Mouse (Mus musculus) CH12.LX (cell line): ENCODE data around the gene Ecm1. TPM values are rescaled to one million over a fixed set of nuclear protein-coding genes. Genes with fewer than 3 reads are reported as not detected.

Experiments used
- DNase-seq: peaks from one replicate; pipeline ENCODE4 v3.0.0-alpha.2; 2013; ENCODE audit errors: extremely low read depth
- H3K27ac ChIP-seq: 2 replicates; pipeline ENCODE4 v1.5.1; 2012; ENCODE audit warnings: low read depth, mild to moderate bottlenecking, control low read depth, moderate library complexity; ENCODE audit not compliant: insufficient read depth
- H3K27me3 ChIP-seq: replicated peaks from 2 replicates; pipeline ENCODE3; 2012; ENCODE audit warnings: inconsistent platforms
- H3K36me3 ChIP-seq, 2 experiments: replicated peaks in 1 of 2; 2 replicates each; pipeline versions ENCODE3 to v1.6.1; 2012; ENCODE audit warnings: inconsistent platforms in 1 of 2, low read length in 1 of 2, mild to moderate bottlenecking in 1 of 2, mixed read lengths in 1 of 2, moderate library complexity in 1 of 2; ENCODE audit not compliant: control insufficient read depth in 1 of 2, insufficient read depth in 1 of 2
- H3K4me1 ChIP-seq, 2 experiments: 2 replicates each; pipeline ENCODE4 v1.6.1; 2012; ENCODE audit warnings: inconsistent platforms in 1 of 2, moderate library complexity in 1 of 2; ENCODE audit not compliant: insufficient read depth in 2 of 2, control insufficient read depth in 1 of 2
- H3K4me2 ChIP-seq: 2 replicates; pipeline ENCODE4 v1.6.1; 2012; ENCODE audit warnings: low read depth, mild to moderate bottlenecking, control low read depth; ENCODE audit not compliant: poor library complexity, insufficient read depth, severe bottlenecking
- H3K4me3 ChIP-seq, 3 experiments: fragments of 150-350 bp in 1 of 3; sonication (generic) in 1 of 3; replicated peaks in 1 of 3; 2 replicates each; pipeline versions ENCODE3 to v1.5.1; 2011 to 2012; ENCODE audit warnings: low read depth in 2 of 3, low read length in 2 of 3, mild to moderate bottlenecking in 2 of 3, moderate library complexity in 2 of 3, control low read depth in 1 of 3, improper control_type of control experiment in 1 of 3, inconsistent platforms in 1 of 3, mixed read lengths in 1 of 3; ENCODE audit not compliant: poor library complexity in 1 of 3
- H3K79me2 ChIP-seq: replicated peaks from 2 replicates; pipeline ENCODE4 v1.6.1; 2012; ENCODE audit warnings: mild to moderate bottlenecking, moderate library complexity; ENCODE audit not compliant: control insufficient read depth, poor library complexity, insufficient read depth, severe bottlenecking; ENCODE audit errors: extremely low read depth
- H3K9ac ChIP-seq: 2 replicates; pipeline ENCODE4 v1.6.1; 2012; ENCODE audit warnings: low read depth, mild to moderate bottlenecking, control low read depth, moderate library complexity; ENCODE audit not compliant: insufficient read depth
- H3K9me3 ChIP-seq: replicated peaks from 2 replicates; pipeline ENCODE3; 2012; ENCODE audit warnings: low read length, inconsistent platforms, mixed read lengths
- CHD2 ChIP-seq: IDR thresholded peaks from 2 replicates; pipeline ENCODE4 v1.6.1; 2011; ENCODE audit warnings: low read length, improper control_type of control experiment
- CTCF ChIP-seq, 2 experiments: IDR thresholded peaks in 1 of 2; conservative IDR thresholded peaks in 1 of 2; 2 replicates each; pipeline ENCODE4 v1.5.1; 2011 to 2012; ENCODE audit warnings: low read depth in 2 of 2, low read length in 2 of 2, improper control_type of control experiment in 1 of 2, inconsistent platforms in 1 of 2, mild to moderate bottlenecking in 1 of 2, moderate library complexity in 1 of 2
- EP300 ChIP-seq: IDR thresholded peaks from 2 replicates; pipeline ENCODE4 v1.6.1; 2011; ENCODE audit warnings: low read length, improper control_type of control experiment
- GABPA ChIP-seq: IDR thresholded peaks from 2 replicates; pipeline ENCODE4 v1.6.1; 2012; ENCODE audit warnings: low read depth, low read length, improper control_type of control experiment, inconsistent platforms; ENCODE audit not compliant: insufficient replicate concordance
- HCFC1 ChIP-seq: IDR thresholded peaks from 2 replicates; pipeline ENCODE4 v1.6.1; 2012; ENCODE audit warnings: low read depth, mild to moderate bottlenecking, inconsistent platforms, low read length, improper control_type of control experiment
- IRF4 ChIP-seq: IDR thresholded peaks from 2 replicates; pipeline ENCODE4 v1.6.1; 2014; ENCODE audit warnings: low read depth, mild to moderate bottlenecking, inconsistent platforms, low read length, improper control_type of control experiment
- JUND ChIP-seq: conservative IDR thresholded peaks from 2 replicates; pipeline ENCODE4 v1.6.1; 2011; ENCODE audit warnings: low read depth, low read length, improper control_type of control experiment
- MAX ChIP-seq: IDR thresholded peaks from 2 replicates; pipeline ENCODE4 v1.6.1; 2011; ENCODE audit warnings: low read length, improper control_type of control experiment
- MAZ ChIP-seq: IDR thresholded peaks from 2 replicates; pipeline ENCODE4 v1.6.1; 2012; ENCODE audit warnings: low read depth, mild to moderate bottlenecking, inconsistent platforms, low read length, improper control_type of control experiment, moderate library complexity
- MEF2A ChIP-seq: IDR thresholded peaks from 2 replicates; pipeline ENCODE4 v1.6.1; 2014; ENCODE audit warnings: low read depth, mild to moderate bottlenecking, inconsistent platforms, low read length, improper control_type of control experiment, borderline replicate concordance
- MYC ChIP-seq: IDR thresholded peaks from 2 replicates; pipeline ENCODE4 v1.6.1; 2011; ENCODE audit warnings: low read depth, mild to moderate bottlenecking, improper control_type of control experiment, low read length
- NELFE ChIP-seq: IDR thresholded peaks from 2 replicates; pipeline ENCODE4 v1.6.1; 2011; ENCODE audit warnings: low read depth, low read length, improper control_type of control experiment
- NRF1 ChIP-seq: IDR thresholded peaks from 2 replicates; pipeline ENCODE4 v1.6.1; 2014; ENCODE audit warnings: low read depth, mild to moderate bottlenecking, inconsistent platforms, low read length, improper control_type of control experiment, moderate library complexity
- PAX5 ChIP-seq: IDR thresholded peaks from 2 replicates; pipeline ENCODE4 v1.6.1; 2012; ENCODE audit warnings: low read length, inconsistent platforms, mixed read lengths
- POLR2AphosphoS2 ChIP-seq: IDR thresholded peaks from 2 replicates; pipeline ENCODE4 v1.6.1; 2011; ENCODE audit warnings: low read depth, low read length, improper control_type of control experiment
- RCOR1 ChIP-seq: conservative IDR thresholded peaks from 2 replicates; pipeline ENCODE4 v1.6.1; 2012; ENCODE audit warnings: low read depth, mild to moderate bottlenecking, inconsistent platforms, low read length, improper control_type of control experiment
- USF1 ChIP-seq: IDR thresholded peaks from 2 replicates; pipeline ENCODE4 v1.6.1; 2014; ENCODE audit warnings: low read depth, mild to moderate bottlenecking, inconsistent platforms, low read length, improper control_type of control experiment
- ZKSCAN1 ChIP-seq: IDR thresholded peaks from 2 replicates; pipeline ENCODE4 v1.6.1; 2012; ENCODE audit warnings: low read depth, inconsistent platforms, low read length, improper control_type of control experiment, borderline replicate concordance
- ZNF384 ChIP-seq: IDR thresholded peaks from 2 replicates; pipeline ENCODE4 v1.6.1; 2012; ENCODE audit warnings: low read depth, low read length, improper control_type of control experiment, inconsistent platforms
- dilution Hi-C: fragments of 300-500 bp; cut with MboI; formaldehyde crosslinking; loops from 2 replicates; pipeline ENCODE4 v1.14.3; 2020; ENCODE audit warnings: low sequenced_read_pairs; ENCODE audit not compliant: extremely low pct_unique_long_range_greater_than_20kb, extremely low pct_ligation_motif_present
- in situ Hi-C: fragments of 300-500 bp; cut with MboI; formaldehyde crosslinking; loops from 3 replicates; pipeline ENCODE4 v1.14.3; 2019; ENCODE audit warnings: low sequenced_read_pairs, low pct_ligation_motif_present, low pct_unique_long_range_greater_than_20kb, mixed read lengths
- polyA plus RNA-seq: library from polyadenylated mRNA; unstranded; fragments of >175 nt; gene quantifications from 2 replicates; pipeline ENCODE4 v1.2.1, GENCODE M21; 2012; ENCODE audit warnings: low read depth; ENCODE audit not compliant: insufficient read length
- total RNA-seq, 2 experiments: library from RNA; depleted of rRNA; stranded (reverse); fragments of 300-350 nt in 1 of 2; fragments of >200 nt in 1 of 2; gene quantifications; 2 replicates each; pipeline ENCODE4 v1.2.3; 2012 to 2014

The Ecm1 gene
- total and polyA plus RNA-seq, 3 experiments, result 0.40 to 4.0 (median 0.42) TPM

DNA sequence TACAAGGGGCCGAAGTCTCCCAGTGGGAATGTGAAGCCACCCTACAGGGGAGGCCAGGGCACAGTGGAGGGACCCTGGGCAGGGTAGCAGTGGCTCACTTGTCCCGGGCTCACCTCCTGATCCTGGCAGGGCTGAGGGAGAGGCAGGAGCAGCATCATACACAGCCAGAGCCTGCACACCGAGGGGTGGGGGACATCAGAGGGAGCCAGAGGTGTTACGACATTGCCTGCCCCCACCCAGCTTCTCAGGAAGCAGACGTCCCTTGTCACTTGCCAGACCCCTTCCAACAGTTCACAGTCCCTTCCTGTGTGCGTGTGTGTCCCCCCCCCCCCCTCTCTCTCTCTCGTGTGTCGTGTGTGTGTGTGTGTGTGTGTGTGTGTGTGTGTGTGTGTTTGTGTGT, 54.5 kb downstream of the Ecm1 start:
- in situ Hi-C loops (no loop called here), dilution Hi-C loops (no loop called here)
- H3K36me3 ChIP-seq, result no peaks in the 10 kb centered on the region
- no peak overlapping the region for H3K27ac ChIP-seq
- no peak for DNase-seq
- TF ChIP-seq JUND (no peak), MAZ (no peak), NRF1 (no peak), IRF4 (no peak), EP300 (no peak), MYC (no peak), POLR2AphosphoS2 (no peak), HCFC1 (no peak), CHD2 (no peak), USF1 (no peak), GABPA (no peak), ZKSCAN1 (no peak), MAX (no peak), MEF2A (no peak), NELFE (no peak), ZNF384 (no peak), CTCF (conservative IDR thresholded peaks at IDR 0.05 in 1 of 2, IDR thresholded peaks at IDR 0.05 in 1 of 2; ENCODE audit: low read depth in 2 of 2, low read length in 2 of 2) (no peak), PAX5 (no peak), RCOR1 (no peak)
- H3K9ac ChIP-seq, result no peak overlapping the region
- H3K9me3 ChIP-seq, result no peaks in the 10 kb centered on the region
- peaks cover 2 to 25% of the 10 kb centered on the region in 2 experiments for H3K4me1 ChIP-seq
- H3K79me2 ChIP-seq, result no peaks in the 10 kb centered on the region
- no peak overlapping the region for H3K4me3 ChIP-seq
- no peak overlapping the region for H3K4me2 ChIP-seq
- no peaks in the 10 kb centered on the region for H3K27me3 ChIP-seq

Other genes starting within 250 kb of the Ecm1 start
- 0.13 TPM in 1 of 2 replicates, not detected in the other for gene Ctsk, start 240.3 kb downstream of the Ecm1 start, total RNA-seq (2012; rRNA removed)
- gene Ctsk, start 240.3 kb downstream of the Ecm1 start, total RNA-seq (2014; rRNA removed), result not detected in 2 replicates
- 0.20 TPM in 1 of 2 replicates, not detected in the other for gene Ctsk, start 240.3 kb downstream of the Ecm1 start, polyA plus RNA-seq
- gene Ctss, start 212.8 kb downstream of the Ecm1 start, total RNA-seq (2012; rRNA removed), result 178 and 202 TPM in 2 replicates
- gene Ctss, start 212.8 kb downstream of the Ecm1 start, total RNA-seq (2014; rRNA removed), result 282 and 300 TPM in 2 replicates
- 238 and 271 TPM in 2 replicates for gene Ctss, start 212.8 kb downstream of the Ecm1 start, polyA plus RNA-seq
- gene Hormad1, start 179.9 kb downstream of the Ecm1 start, total RNA-seq (2012; rRNA removed), result not detected in 2 replicates
- gene Hormad1, start 179.9 kb downstream of the Ecm1 start, total RNA-seq (2014; rRNA removed), result not detected in 2 replicates
- not detected in 2 replicates for gene Hormad1, start 179.9 kb downstream of the Ecm1 start, polyA plus RNA-seq
- gene Golph3l, start 150.6 kb downstream of the Ecm1 start, total RNA-seq (2012; rRNA removed), result 22.4 and 23.4 TPM in 2 replicates
- 35.5 and 36.9 TPM in 2 replicates for gene Golph3l, start 150.6 kb downstream of the Ecm1 start, total RNA-seq (2014; rRNA removed)
- 21.6 and 22.7 TPM in 2 replicates for gene Golph3l, start 150.6 kb downstream of the Ecm1 start, polyA plus RNA-seq
- 51.5 and 53.9 TPM in 2 replicates for gene Ensa, start 114.6 kb downstream of the Ecm1 start, total RNA-seq (2012; rRNA removed)
- gene Ensa, start 114.6 kb downstream of the Ecm1 start, total RNA-seq (2014; rRNA removed), result 57.8 and 60.8 TPM in 2 replicates
- gene Ensa, start 114.6 kb downstream of the Ecm1 start, polyA plus RNA-seq, result 58.4 and 62.6 TPM in 2 replicates
- 95.9 and 114 TPM in 2 replicates for gene Mcl1, start 80.8 kb downstream of the Ecm1 start, total RNA-seq (2012; rRNA removed)
- gene Mcl1, start 80.8 kb downstream of the Ecm1 start, total RNA-seq (2014; rRNA removed), result 223 and 225 TPM in 2 replicates
- gene Mcl1, start 80.8 kb downstream of the Ecm1 start, polyA plus RNA-seq, result 188 and 197 TPM in 2 replicates
- gene Adamtsl4, start 51.7 kb downstream of the Ecm1 start, total RNA-seq (2012; rRNA removed), result 0.85 and 1.1 TPM in 2 replicates
- not detected in 2 replicates for gene Adamtsl4, start 51.7 kb downstream of the Ecm1 start, total RNA-seq (2014; rRNA removed)
- 0.10 TPM in 1 of 2 replicates, not detected in the other for gene Adamtsl4, start 51.7 kb downstream of the Ecm1 start, polyA plus RNA-seq
- gene Tars2, start 20.6 kb upstream of the Ecm1 start, total RNA-seq (2012; rRNA removed), result 71.1 and 74.7 TPM in 2 replicates
- 59.8 and 61.5 TPM in 2 replicates for gene Tars2, start 20.6 kb upstream of the Ecm1 start, total RNA-seq (2014; rRNA removed)
- gene Tars2, start 20.6 kb upstream of the Ecm1 start, polyA plus RNA-seq, result 97.6 and 106 TPM in 2 replicates
- 8.1 and 8.4 TPM in 2 replicates for gene Rprd2, start 79.3 kb upstream of the Ecm1 start, total RNA-seq (2012; rRNA removed)
- gene Rprd2, start 79.3 kb upstream of the Ecm1 start, total RNA-seq (2014; rRNA removed), result 12.3 and 12.5 TPM in 2 replicates
- 13.2 and 16.2 TPM in 2 replicates for gene Rprd2, start 79.3 kb upstream of the Ecm1 start, polyA plus RNA-seq
- 27.1 and 35.7 TPM in 2 replicates for gene Prpf3, start 116.3 kb upstream of the Ecm1 start, total RNA-seq (2012; rRNA removed)
- 11.0 and 11.5 TPM in 2 replicates for gene Prpf3, start 116.3 kb upstream of the Ecm1 start, total RNA-seq (2014; rRNA removed)
- 67.8 and 83.9 TPM in 2 replicates for gene Prpf3, start 116.3 kb upstream of the Ecm1 start, polyA plus RNA-seq
- 317 and 415 TPM in 2 replicates for gene Mrps21, start 131.9 kb upstream of the Ecm1 start, total RNA-seq (2012; rRNA removed)
- gene Mrps21, start 131.9 kb upstream of the Ecm1 start, total RNA-seq (2014; rRNA removed), result 453 and 557 TPM in 2 replicates
- 251 and 292 TPM in 2 replicates for gene Mrps21, start 131.9 kb upstream of the Ecm1 start, polyA plus RNA-seq
- gene Ciart, start 142.7 kb upstream of the Ecm1 start, total RNA-seq (2012; rRNA removed), result 0.88 and 1.0 TPM in 2 replicates
- gene Ciart, start 142.7 kb upstream of the Ecm1 start, total RNA-seq (2014; rRNA removed), result 1.0 and 1.2 TPM in 2 replicates
- 5.1 and 5.8 TPM in 2 replicates for gene Ciart, start 142.7 kb upstream of the Ecm1 start, polyA plus RNA-seq
- gene BC028528, start 152.4 kb upstream of the Ecm1 start, total RNA-seq (2012; rRNA removed), result 15.6 and 17.2 TPM in 2 replicates
- gene BC028528, start 152.4 kb upstream of the Ecm1 start, total RNA-seq (2014; rRNA removed), result 40.6 and 54.0 TPM in 2 replicates
- gene BC028528, start 152.4 kb upstream of the Ecm1 start, polyA plus RNA-seq, result 43.9 and 46.1 TPM in 2 replicates
- gene Aph1a, start 154.4 kb upstream of the Ecm1 start, total RNA-seq (2012; rRNA removed), result 63.8 and 69.4 TPM in 2 replicates
- 45.5 and 46.6 TPM in 2 replicates for gene Aph1a, start 154.4 kb upstream of the Ecm1 start, total RNA-seq (2014; rRNA removed)
- gene Aph1a, start 154.4 kb upstream of the Ecm1 start, polyA plus RNA-seq, result 59.9 and 62.2 TPM in 2 replicates
- gene Car14, start 165.1 kb upstream of the Ecm1 start, total RNA-seq (2012; rRNA removed), result 0.13 TPM in 2 replicates
- gene Car14, start 165.1 kb upstream of the Ecm1 start, total RNA-seq (2014; rRNA removed), result not detected in 2 replicates
- 0.36 and 0.97 TPM in 2 replicates for gene Car14, start 165.1 kb upstream of the Ecm1 start, polyA plus RNA-seq
- gene Anp32e, start 189.7 kb upstream of the Ecm1 start, total RNA-seq (2012; rRNA removed), result 85.2 and 126 TPM in 2 replicates
- 64.8 and 74.2 TPM in 2 replicates for gene Anp32e, start 189.7 kb upstream of the Ecm1 start, total RNA-seq (2014; rRNA removed)
- gene Anp32e, start 189.7 kb upstream of the Ecm1 start, polyA plus RNA-seq, result 439 and 608 TPM in 2 replicates